Mouse (Mus musculus): ENCODE data around the gene Cavin3. TPM values are rescaled to one million over a fixed set of nuclear protein-coding genes. Genes with fewer than 3 reads are reported as not detected.

Gene Cavin3
- polyA plus RNA-seq (2012; rRNA removed) (2.3 and 2.6 TPM in 2 replicates), polyA plus RNA-seq (2014; fragmentation: Nextera tagmentation; extraction: Ambion mirVana) (4.1 and 4.7 TPM in 2 replicates)

DNA sequence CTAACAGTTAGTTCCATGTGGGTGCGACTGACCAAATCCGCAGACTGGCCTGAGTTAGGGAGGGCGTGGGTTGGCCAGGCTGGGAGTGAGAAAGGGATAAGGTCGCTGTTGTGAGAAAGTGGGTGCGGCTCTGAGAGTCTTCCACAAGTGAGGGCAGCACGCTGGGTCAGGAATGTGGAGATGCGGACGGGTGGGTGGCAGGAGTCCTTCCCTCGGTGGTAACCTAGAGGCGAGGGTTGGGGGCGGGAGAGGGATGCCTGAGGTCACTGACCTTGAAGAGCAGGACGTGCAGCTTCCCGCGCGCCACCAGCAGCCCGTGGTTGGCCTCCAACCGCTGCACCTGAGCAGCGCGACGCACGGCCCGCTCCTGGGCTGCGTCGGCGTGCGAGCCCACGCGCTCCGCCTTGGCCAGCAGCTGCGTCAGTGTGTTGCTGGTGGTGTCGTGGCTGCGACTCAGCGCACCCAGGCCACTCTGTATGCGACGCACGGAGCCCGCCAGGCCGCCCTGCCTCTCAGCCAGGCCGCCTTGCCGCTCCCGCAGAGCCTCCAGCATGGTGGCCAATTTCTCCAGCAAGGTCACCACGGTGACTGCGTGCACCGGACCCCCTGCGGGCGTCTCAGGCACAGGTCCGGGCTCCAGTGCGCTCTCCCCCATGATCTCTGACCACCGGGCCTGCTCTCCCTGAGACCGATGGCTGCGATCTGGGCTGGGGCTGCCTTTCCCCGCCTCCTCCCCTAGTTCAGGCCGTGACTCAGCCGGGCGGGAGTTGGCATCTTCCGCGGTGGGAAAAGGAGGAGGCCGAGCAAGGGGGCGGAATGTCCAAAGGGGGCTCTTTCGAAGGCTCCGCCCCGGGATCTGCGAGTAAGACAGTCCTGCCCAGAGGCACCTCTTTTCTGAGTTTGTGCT, at the start of gene Cavin3:
Cavin3 (minus strand) TSS at position 796 of the 907 bp plus-strand sequence.
- 4% methylated on average over 62 of the region's 63 CpGs for WGBS (ENCODE audit: insufficient replicate concordance)
- no peak within 1 kb of the TSS for H3K9ac ChIP-seq (replicated peaks)
- DNase-seq (ENCODE audit: low read depth in 3 of 3, low spot score in 3 of 3), result no peak
- H3K9me3 ChIP-seq (ENCODE audit: control insufficient read depth, low read length), result no peaks in the 10 kb centered on the region
- ATAC-seq (ENCODE audit: insufficient read depth), result no peak; the same call in 1 of the 2 replicates
- H3K4me1 ChIP-seq (replicated peaks; ENCODE audit: control insufficient read depth in 2 of 2, insufficient read depth in 2 of 2, low read length in 1 of 2), result no peaks in the 10 kb centered on the region
- H3K4me2 ChIP-seq (ENCODE audit: low read depth), result peak within 1 kb of the TSS; percentile 47
- no peak within 1 kb of the TSS for H3K27ac ChIP-seq
- TF ChIP-seq CTCF (IDR thresholded peaks at IDR 0.05; ENCODE audit: low read depth), result no peak
- TF ChIP-seq EP300 (IDR thresholded peaks at IDR 0.05; ENCODE audit: low read depth), result no peak
- peak within 1 kb of the TSS; percentile 5; a peak in 3 of 4 replicates for H3K4me3 ChIP-seq (ENCODE audit: insufficient read depth in 1 of 2, low read depth in 2 of 2, low read length in 2 of 2)
- peaks cover 3% of the 10 kb centered on the region; the same call in 1 of the 2 replicates for H3K27me3 ChIP-seq (ENCODE audit: control insufficient read depth, insufficient read depth, low read length)
- no peaks in the 10 kb centered on the region for H3K36me3 ChIP-seq (replicated peaks; ENCODE audit: control insufficient read depth, insufficient read depth, low read depth)

- H3K9ac ChIP-seq (replicated peaks), result no peak overlapping the region
- H3K4me2 ChIP-seq (ENCODE audit: low read depth), result no peak overlapping the region
- no peaks in the 10 kb centered on the region for H3K4me1 ChIP-seq (replicated peaks; ENCODE audit: control insufficient read depth in 2 of 2, insufficient read depth in 2 of 2, low read length in 1 of 2)
- no peak overlapping the region for H3K4me3 ChIP-seq (ENCODE audit: insufficient read depth in 1 of 2, low read depth in 2 of 2, low read length in 2 of 2)
- no peaks in the 10 kb centered on the region for H3K36me3 ChIP-seq (replicated peaks; ENCODE audit: control insufficient read depth, insufficient read depth, low read depth)
- ATAC-seq (ENCODE audit: insufficient read depth), result no peak
- no peak overlapping the region for H3K27ac ChIP-seq
- DNase-seq (ENCODE audit: low read depth in 3 of 3, low spot score in 3 of 3), result no peak
- no peaks in the 10 kb centered on the region for H3K27me3 ChIP-seq (ENCODE audit: control insufficient read depth, insufficient read depth, low read length)
- WGBS (ENCODE audit: insufficient replicate concordance), result 49% methylated on average over 4 of the region's 4 CpGs
- no peaks in the 10 kb centered on the region for H3K9me3 ChIP-seq (ENCODE audit: control insufficient read depth, low read length)
- TF ChIP-seq CTCF (IDR thresholded peaks at IDR 0.05; ENCODE audit: low read depth), result no peak
- TF ChIP-seq EP300 (IDR thresholded peaks at IDR 0.05; ENCODE audit: low read depth), result no peak
These were observed 46.0 kb upstream of the Cavin3 start for GRCm38 (mm10) chr7:105528094-105528493.

- peak; percentile 59 for TF ChIP-seq CTCF (IDR thresholded peaks at IDR 0.05; ENCODE audit: low read depth)
- no peak for TF ChIP-seq EP300 (IDR thresholded peaks at IDR 0.05; ENCODE audit: low read depth)
- Histone ChIP-seq H3K27ac (no peak overlapping the region), H3K4me2 (ENCODE audit: low read depth) (no peak overlapping the region), H3K9me3 (ENCODE audit: control insufficient read depth, low read length) (no peaks in the 10 kb centered on the region), H3K4me3 (ENCODE audit: insufficient read depth in 1 of 2, low read depth in 2 of 2, low read length in 2 of 2) (no peak overlapping the region), H3K4me1 (replicated peaks; ENCODE audit: control insufficient read depth in 2 of 2, insufficient read depth in 2 of 2, low read length in 1 of 2) (no peaks in the 10 kb centered on the region), H3K9ac (replicated peaks) (no peak overlapping the region), H3K27me3 (ENCODE audit: control insufficient read depth, insufficient read depth, low read length) (no peaks in the 10 kb centered on the region), H3K36me3 (replicated peaks; ENCODE audit: control insufficient read depth, insufficient read depth, low read depth) (no peaks in the 10 kb centered on the region)
- 41% methylated on average over 1 of the region's 1 CpGs for WGBS (ENCODE audit: insufficient replicate concordance)
- DNase-seq (ENCODE audit: low read depth in 3 of 3, low spot score in 3 of 3), result no peak
- no peak for ATAC-seq (ENCODE audit: insufficient read depth)
These were observed 45.3 kb upstream of the Cavin3 start for GRCm38 (mm10) chr7:105527306-105527937.

DNA sequence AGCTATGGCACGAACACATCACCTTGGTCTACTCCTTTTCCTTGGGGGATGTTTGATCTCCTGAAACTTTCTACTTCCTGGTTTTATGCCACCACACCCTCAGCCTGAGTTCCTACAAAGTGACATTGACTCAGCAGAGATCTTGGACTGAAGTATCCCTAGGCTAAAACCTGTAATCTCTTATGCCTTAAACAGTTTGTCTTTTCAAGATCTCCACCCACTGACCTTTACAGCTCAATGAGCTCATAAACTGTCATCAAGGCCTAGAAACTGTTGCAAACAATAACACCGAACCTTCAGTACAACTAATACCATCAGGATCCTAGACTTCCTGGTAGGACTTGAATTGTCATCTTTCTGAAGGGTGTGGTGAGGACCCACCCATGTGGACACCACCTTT, 42.1 kb upstream of the Cavin3 start:
- no peak overlapping the region for H3K4me2 ChIP-seq (ENCODE audit: low read depth)
- no peaks in the 10 kb centered on the region for H3K9me3 ChIP-seq (ENCODE audit: control insufficient read depth, low read length)
- WGBS (ENCODE audit: insufficient replicate concordance), result 48% methylated on average over 2 of the region's 2 CpGs
- no peak overlapping the region for H3K4me3 ChIP-seq (ENCODE audit: insufficient read depth in 1 of 2, low read depth in 2 of 2, low read length in 2 of 2)
- H3K4me1 ChIP-seq (replicated peaks; ENCODE audit: control insufficient read depth in 2 of 2, insufficient read depth in 2 of 2, low read length in 1 of 2), result no peaks in the 10 kb centered on the region
- DNase-seq (ENCODE audit: low read depth in 3 of 3, low spot score in 3 of 3), result no peak
- no peak overlapping the region for H3K9ac ChIP-seq (replicated peaks)
- ATAC-seq (ENCODE audit: insufficient read depth), result no peak
- TF ChIP-seq CTCF (IDR thresholded peaks at IDR 0.05; ENCODE audit: low read depth) (no peak), EP300 (IDR thresholded peaks at IDR 0.05; ENCODE audit: low read depth) (no peak)
- H3K27ac ChIP-seq, result no peak overlapping the region
- H3K27me3 ChIP-seq (ENCODE audit: control insufficient read depth, insufficient read depth, low read length), result no peaks in the 10 kb centered on the region
- no peaks in the 10 kb centered on the region for H3K36me3 ChIP-seq (replicated peaks; ENCODE audit: control insufficient read depth, insufficient read depth, low read depth)

GRCm38 (mm10) chr7:105520201-105520600, 38.1 kb upstream of the Cavin3 start:
- 38% methylated on average over 6 of the region's 6 CpGs for WGBS (ENCODE audit: insufficient replicate concordance)
- Histone ChIP-seq H3K4me2 (ENCODE audit: low read depth) (no peak overlapping the region), H3K36me3 (replicated peaks; ENCODE audit: control insufficient read depth, insufficient read depth, low read depth) (no peaks in the 10 kb centered on the region), H3K9me3 (ENCODE audit: control insufficient read depth, low read length) (no peaks in the 10 kb centered on the region), H3K4me1 (replicated peaks; ENCODE audit: control insufficient read depth in 2 of 2, insufficient read depth in 2 of 2, low read length in 1 of 2) (no peaks in the 10 kb centered on the region), H3K4me3 (ENCODE audit: insufficient read depth in 1 of 2, low read depth in 2 of 2, low read length in 2 of 2) (no peak overlapping the region), H3K9ac (replicated peaks) (no peak overlapping the region), H3K27me3 (ENCODE audit: control insufficient read depth, insufficient read depth, low read length) (no peaks in the 10 kb centered on the region), H3K27ac (no peak overlapping the region)
- DNase-seq (ENCODE audit: low read depth in 3 of 3, low spot score in 3 of 3) (no peak), ATAC-seq (ENCODE audit: insufficient read depth) (no peak)
- TF ChIP-seq CTCF (IDR thresholded peaks at IDR 0.05; ENCODE audit: low read depth), result no peak
- TF ChIP-seq EP300 (IDR thresholded peaks at IDR 0.05; ENCODE audit: low read depth), result no peak
